Mouse (Mus musculus) forelimb bud, embryonic 11.5 days (tissue): ENCODE data around the gene Mei4.

Experiments used
- DNase-seq: peaks from one replicate; pipeline ENCODE4 v3.0.0-alpha.2; 2012; ENCODE audit warnings: low read depth, low spot score

Gene Mei4

GRCm38 (mm10) chr9:82136119-82136518, 272.6 kb downstream of the Mei4 start:
- DNase-seq = no peak

GRCm38 (mm10) chr9:82160143-82160542, 296.7 kb downstream of the Mei4 start:
- no peak for DNase-seq

GRCm38 (mm10) chr9:82162415-82162814, 298.9 kb downstream of the Mei4 start:
- no peak for DNase-seq

GRCm38 (mm10) chr9:82217976-82218375, 354.5 kb downstream of the Mei4 start:
- no peak for DNase-seq

- peak; percentile 6 for DNase-seq
These were observed 384.4 kb downstream of the Mei4 start for GRCm38 (mm10) chr9:82247695-82248445.
